Mouse (Mus musculus) liver, embryonic 12.5 days (tissue): ENCODE data around the gene Ctsc. TPM values are rescaled to one million over a fixed set of nuclear protein-coding genes. Genes with fewer than 3 reads are reported as not detected.

Experiments
- ATAC-seq: fragments of 200-750 bp; cut with Nextera tagmentation; 2 replicates; pipeline ENCODE4 v1.8.0; 2017; ENCODE audit warnings: moderate number of reproducible peaks, mild to moderate bottlenecking, moderate library complexity
- H3K27ac ChIP-seq: fragments of 300-500 bp; sonication (generic); 2 replicates; pipeline ENCODE4 v1.5.1; 2016; ENCODE audit warnings: mild to moderate bottlenecking
- H3K27me3 ChIP-seq: fragments of 300-500 bp; sonication (generic); replicated peaks from 2 replicates; pipeline ENCODE4 v1.6.1; 2016; ENCODE audit warnings: mild to moderate bottlenecking, moderate library complexity
- H3K36me3 ChIP-seq: fragments of 300-500 bp; sonication (generic); 2 replicates; pipeline ENCODE4 v1.6.1; 2016; ENCODE audit warnings: mild to moderate bottlenecking, moderate library complexity
- H3K4me1 ChIP-seq: fragments of 300-500 bp; sonication (generic); 2 replicates; pipeline ENCODE4 v1.6.1; 2016
- H3K4me2 ChIP-seq: fragments of 300-500 bp; sonication (generic); 2 replicates; pipeline ENCODE4 v1.6.1; 2016; ENCODE audit warnings: mild to moderate bottlenecking, moderate library complexity
- H3K4me3 ChIP-seq: fragments of 300-500 bp; sonication (generic); 2 replicates; pipeline ENCODE4 v1.5.1; 2016; ENCODE audit warnings: mild to moderate bottlenecking, moderate library complexity
- H3K9ac ChIP-seq: fragments of 300-500 bp; sonication (generic); 2 replicates; pipeline ENCODE4 v1.6.1; 2016; ENCODE audit warnings: mild to moderate bottlenecking, moderate library complexity
- H3K9me3 ChIP-seq: fragments of 300-500 bp; sonication (generic); replicated peaks from 2 replicates; pipeline ENCODE4 v1.6.1; 2016; ENCODE audit warnings: mild to moderate bottlenecking, moderate library complexity
- WGBS: fragments of 180-500 bp; shearing (Covaris S2); methylation state at CpG from one replicate; pipeline ENCODE4 v1.1.7; 2016; ENCODE audit not compliant: insufficient replicate concordance; 5-methylcytosine and 5-hydroxymethylcytosine counted together
- polyA plus RNA-seq: library from polyadenylated mRNA; unstranded; fragments of >200 nt; fragmentation: Nextera tagmentation; extraction: Ambion mirVana; gene quantifications from 2 replicates; pipeline ENCODE4 v1.2.1, GENCODE M21; 2016

Gene Ctsc
- polyA plus RNA-seq, 1 experiment from 2014 or later: 42.3 TPM

- no peaks in the 10 kb centered on the region for H3K4me1 ChIP-seq
- peaks cover 12% of the 10 kb centered on the region; the same call in 1 of the 2 replicates for H3K36me3 ChIP-seq
- H3K27me3 ChIP-seq: no peaks in the 10 kb centered on the region
- no peak overlapping the region for H3K4me3 ChIP-seq
- H3K9me3 ChIP-seq: no peaks in the 10 kb centered on the region
- no peak overlapping the region for H3K9ac ChIP-seq
- WGBS: 78% methylated on average over 3 of the region's 3 CpGs
- H3K27ac ChIP-seq: no peak overlapping the region
- ATAC-seq: no peak
- H3K4me2 ChIP-seq: no peak overlapping the region
These were observed 28.8 kb downstream of the Ctsc start for GRCm38 (mm10) chr7:88306725-88307124.

GRCm38 (mm10) chr7:88310398-88311180 lies 32.7 kb downstream of the Ctsc start:
- H3K9ac ChIP-seq: no peak overlapping the region
- H3K4me1 ChIP-seq: no peaks in the 10 kb centered on the region
- 66% methylated on average over 3 of the region's 3 CpGs for WGBS
- no peak overlapping the region for H3K27ac ChIP-seq
- ATAC-seq: no peak
- H3K4me2 ChIP-seq: no peak overlapping the region
- no peaks in the 10 kb centered on the region for H3K27me3 ChIP-seq
- H3K9me3 ChIP-seq: no peaks in the 10 kb centered on the region
- H3K36me3 ChIP-seq: peaks cover 6% of the 10 kb centered on the region; the same call in 1 of the 2 replicates
- no peak overlapping the region for H3K4me3 ChIP-seq

GRCm38 (mm10) chr7:88316408-88316807 lies 38.5 kb downstream of the Ctsc start:
- no peak for ATAC-seq
- H3K4me1 ChIP-seq: no peaks in the 10 kb centered on the region

GRCm38 (mm10) chr7:88318474-88318873 lies 40.6 kb downstream of the Ctsc start:
- Histone ChIP-seq H3K27ac (no peak overlapping the region), H3K4me3 (no peak overlapping the region), H3K4me1 (no peaks in the 10 kb centered on the region), H3K27me3 (no peaks in the 10 kb centered on the region), H3K9me3 (no peaks in the 10 kb centered on the region), H3K9ac (no peak overlapping the region), H3K4me2 (no peak overlapping the region), H3K36me3 (no peaks in the 10 kb centered on the region)
- WGBS: 9% methylated on average over 1 of the region's 1 CpGs
- ATAC-seq: no peak

More at GRCm38 (mm10) chr7:88316408-88316807, 38.5 kb downstream of the Ctsc start:
- Histone ChIP-seq H3K27ac (no peak overlapping the region), H3K4me3 (no peak overlapping the region), H3K9ac (no peak overlapping the region), H3K9me3 (no peaks in the 10 kb centered on the region), H3K27me3 (no peaks in the 10 kb centered on the region), H3K4me2 (no peak overlapping the region), H3K36me3 (no peaks in the 10 kb centered on the region)
- 50% methylated on average over 3 of the region's 3 CpGs for WGBS

- Histone ChIP-seq H3K27ac (no peak overlapping the region), H3K9ac (no peak overlapping the region), H3K27me3 (no peaks in the 10 kb centered on the region), H3K4me3 (no peak overlapping the region), H3K36me3 (no peaks in the 10 kb centered on the region), H3K4me2 (no peak overlapping the region), H3K9me3 (no peaks in the 10 kb centered on the region), H3K4me1 (no peaks in the 10 kb centered on the region)
- no peak for ATAC-seq
- 40% methylated on average over 2 of the region's 2 CpGs for WGBS
These were observed 41.0 kb downstream of the Ctsc start for GRCm38 (mm10) chr7:88318904-88319303.

- ATAC-seq: no peak
- 49% methylated on average over 3 of the region's 3 CpGs for whole genome bisulfite sequencing
These were observed 41.7 kb downstream of the Ctsc start for GRCm38 (mm10) chr7:88319414-88320140.

GRCm38 (mm10) chr7:88320628-88321336 lies 42.9 kb downstream of the Ctsc start:
- ATAC-seq: no peak
- 62% methylated on average over 12 of the region's 12 CpGs for WGBS
- no peaks in the 10 kb centered on the region for H3K9me3 ChIP-seq
- H3K4me2 ChIP-seq: no peak overlapping the region
- H3K36me3 ChIP-seq: no peaks in the 10 kb centered on the region
- H3K4me3 ChIP-seq: no peak overlapping the region
- no peak overlapping the region for H3K27ac ChIP-seq
- no peaks in the 10 kb centered on the region for H3K27me3 ChIP-seq
- no peaks in the 10 kb centered on the region for H3K4me1 ChIP-seq
- H3K9ac ChIP-seq: no peak overlapping the region

More at GRCm38 (mm10) chr7:88319414-88320140, 41.7 kb downstream of the Ctsc start:
- Histone ChIP-seq H3K27me3 (no peaks in the 10 kb centered on the region), H3K4me1 (no peaks in the 10 kb centered on the region), H3K9me3 (no peaks in the 10 kb centered on the region), H3K27ac (no peak overlapping the region), H3K36me3 (no peaks in the 10 kb centered on the region), H3K4me3 (no peak overlapping the region), H3K9ac (no peak overlapping the region), H3K4me2 (no peak overlapping the region)

- WGBS: 74% methylated on average over 2 of the region's 2 CpGs
- H3K9ac ChIP-seq: no peak overlapping the region
- H3K36me3 ChIP-seq: no peaks in the 10 kb centered on the region
- H3K4me2 ChIP-seq: no peak overlapping the region
- H3K4me1 ChIP-seq: no peaks in the 10 kb centered on the region
- H3K4me3 ChIP-seq: no peak overlapping the region
- H3K27me3 ChIP-seq: no peaks in the 10 kb centered on the region
- H3K9me3 ChIP-seq: no peaks in the 10 kb centered on the region
- H3K27ac ChIP-seq: no peak overlapping the region
- no peak for ATAC-seq
These were observed 44.5 kb downstream of the Ctsc start for GRCm38 (mm10) chr7:88322431-88322830.

- Histone ChIP-seq H3K9me3 (no peaks in the 10 kb centered on the region), H3K4me2 (no peak overlapping the region), H3K9ac (no peak overlapping the region), H3K4me1 (no peaks in the 10 kb centered on the region), H3K27ac (no peak overlapping the region), H3K27me3 (no peaks in the 10 kb centered on the region), H3K4me3 (no peak overlapping the region), H3K36me3 (no peaks in the 10 kb centered on the region)
- ATAC-seq: no peak
These were observed 49.6 kb downstream of the Ctsc start for GRCm38 (mm10) chr7:88327495-88327894.

- Histone ChIP-seq H3K27ac (no peak overlapping the region), H3K27me3 (no peaks in the 10 kb centered on the region), H3K9ac (no peak overlapping the region), H3K36me3 (no peaks in the 10 kb centered on the region), H3K4me2 (no peak overlapping the region), H3K9me3 (no peaks in the 10 kb centered on the region), H3K4me1 (no peaks in the 10 kb centered on the region), H3K4me3 (no peak overlapping the region)
- no peak for ATAC-seq
These were observed 65.9 kb downstream of the Ctsc start for GRCm38 (mm10) chr7:88343828-88344227.

- 45% methylated on average over 1 of the region's 1 CpGs for WGBS
- Histone ChIP-seq H3K4me1 (no peaks in the 10 kb centered on the region), H3K4me2 (no peak overlapping the region), H3K4me3 (no peak overlapping the region), H3K27me3 (no peaks in the 10 kb centered on the region), H3K36me3 (no peaks in the 10 kb centered on the region), H3K27ac (no peak overlapping the region), H3K9ac (no peak overlapping the region), H3K9me3 (no peaks in the 10 kb centered on the region)
- ATAC-seq: no peak
These were observed 68.2 kb downstream of the Ctsc start for GRCm38 (mm10) chr7:88346035-88346434.
